Mouse (Mus musculus): Measurements from ENCODE around the gene Aoc3. TPM values are rescaled to one million over a fixed set of nuclear protein-coding genes. Genes with fewer than 3 reads are reported as not detected.

The Aoc3 gene
- 5.1 TPM in 2 replicates for polyA plus RNA-seq (2015; fragmentation: Nextera tagmentation; extraction: Ambion mirVana)

GRCm38 (mm10) chr11:101330371-101330924 is at the start of gene Aoc3:
TSS of gene Aoc3 (plus strand) at chr11:101330605.
- TF ChIP-seq EP300 (optimal IDR thresholded peaks at IDR 0.05) (no peak), CTCF (IDR thresholded peaks at IDR 0.05; ENCODE audit: low read depth) (peak; percentile 23)
- ATAC-seq (ENCODE audit: low FRiP score, low TSS enrichment), result peak; percentile 58; the same call in 1 of the 2 replicates
- Histone ChIP-seq H3K9ac (ENCODE audit: low read length) (peak within 1 kb of the TSS; percentile 41), H3K4me1 (replicated peaks; ENCODE audit: control insufficient read depth, insufficient read depth) (no peaks in the 10 kb centered on the region), H3K27me3 (ENCODE audit: control insufficient read depth, insufficient read depth, low read length) (no peaks in the 10 kb centered on the region), H3K36me3 (ENCODE audit: control insufficient read depth, insufficient read depth, low read length) (no peaks in the 10 kb centered on the region), H3K4me3 (ENCODE audit: low read depth, low read length) (peak within 1 kb of the TSS; percentile 36), H3K9me3 (ENCODE audit: control insufficient read depth, low read length) (no peaks in the 10 kb centered on the region), H3K27ac (replicated peaks) (peak within 1 kb of the TSS; percentile 88), H3K4me2 (replicated peaks; ENCODE audit: low read depth) (peak within 1 kb of the TSS; percentile 53)
- 47% methylated on average over 7 of the region's 7 CpGs for WGBS
- no peak for DNase-seq (ENCODE audit: low spot score)

- Histone ChIP-seq H3K4me2 (replicated peaks; ENCODE audit: low read depth) (no peak overlapping the region), H3K9ac (ENCODE audit: low read length) (no peak overlapping the region), H3K9me3 (ENCODE audit: control insufficient read depth, low read length) (no peaks in the 10 kb centered on the region), H3K4me3 (ENCODE audit: low read depth, low read length) (no peak overlapping the region), H3K4me1 (replicated peaks; ENCODE audit: control insufficient read depth, insufficient read depth) (peaks cover 12% of the 10 kb centered on the region; the same call in 1 of the 2 replicates), H3K36me3 (ENCODE audit: control insufficient read depth, insufficient read depth, low read length) (no peaks in the 10 kb centered on the region), H3K27me3 (ENCODE audit: control insufficient read depth, insufficient read depth, low read length) (no peaks in the 10 kb centered on the region), H3K27ac (replicated peaks) (no peak overlapping the region)
- DNase-seq (ENCODE audit: low spot score) (no peak), ATAC-seq (ENCODE audit: low FRiP score, low TSS enrichment) (no peak)
- TF ChIP-seq CTCF (IDR thresholded peaks at IDR 0.05; ENCODE audit: low read depth), result no peak
- TF ChIP-seq EP300 (optimal IDR thresholded peaks at IDR 0.05), result no peak
- 59% methylated on average over 7 of the region's 7 CpGs for WGBS
Measured at GRCm38 (mm10) chr11:101280837-101281236, 49.6 kb upstream of the Aoc3 start.

DNA sequence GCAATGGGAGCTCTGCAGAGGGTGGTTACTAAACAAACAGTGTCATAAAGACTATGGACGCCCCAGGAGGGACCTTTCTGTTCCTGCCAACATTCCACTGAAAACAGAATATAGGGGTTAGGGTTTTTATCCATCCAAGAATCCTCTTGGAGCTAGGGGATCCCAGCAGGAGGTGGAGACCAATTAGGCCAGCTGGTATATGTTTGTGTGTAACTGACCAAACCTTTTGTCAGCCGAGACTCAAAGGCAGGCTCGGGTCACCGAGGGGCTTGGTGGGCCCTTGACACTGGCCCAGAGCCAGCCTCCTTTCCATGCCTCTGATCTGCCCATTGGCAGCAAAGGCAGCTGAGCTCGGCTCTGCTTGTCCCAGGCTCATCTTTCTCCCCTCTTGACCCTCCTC is 47.5 kb upstream of the Aoc3 start:
- no peak overlapping the region for H3K27ac ChIP-seq (replicated peaks)
- no peak for DNase-seq (ENCODE audit: low spot score)
- WGBS, result 22% methylated on average over 5 of the region's 5 CpGs
- TF ChIP-seq EP300 (optimal IDR thresholded peaks at IDR 0.05), result no peak
- TF ChIP-seq CTCF (IDR thresholded peaks at IDR 0.05; ENCODE audit: low read depth), result no peak
- H3K9me3 ChIP-seq (ENCODE audit: control insufficient read depth, low read length), result no peaks in the 10 kb centered on the region
- ATAC-seq (ENCODE audit: low FRiP score, low TSS enrichment), result no peak
- H3K27me3 ChIP-seq (ENCODE audit: control insufficient read depth, insufficient read depth, low read length), result no peaks in the 10 kb centered on the region
- no peak overlapping the region for H3K9ac ChIP-seq (ENCODE audit: low read length)
- no peak overlapping the region for H3K4me3 ChIP-seq (ENCODE audit: low read depth, low read length)
- peaks cover 3% of the 10 kb centered on the region; the same call in 1 of the 2 replicates for H3K4me1 ChIP-seq (replicated peaks; ENCODE audit: control insufficient read depth, insufficient read depth)
- no peak overlapping the region for H3K4me2 ChIP-seq (replicated peaks; ENCODE audit: low read depth)
- peaks cover 5% of the 10 kb centered on the region; the same call in 1 of the 2 replicates for H3K36me3 ChIP-seq (ENCODE audit: control insufficient read depth, insufficient read depth, low read length)

- DNase-seq (ENCODE audit: low spot score), result no peak
- no peaks in the 10 kb centered on the region for H3K4me1 ChIP-seq (replicated peaks; ENCODE audit: control insufficient read depth, insufficient read depth)
- peak; percentile 74 for ATAC-seq (ENCODE audit: low FRiP score, low TSS enrichment)
- TF ChIP-seq EP300 (optimal IDR thresholded peaks at IDR 0.05) (no peak), CTCF (IDR thresholded peaks at IDR 0.05; ENCODE audit: low read depth) (no peak)
- no peaks in the 10 kb centered on the region for H3K9me3 ChIP-seq (ENCODE audit: control insufficient read depth, low read length)
- H3K4me3 ChIP-seq (ENCODE audit: low read depth, low read length), result no peak overlapping the region
- WGBS, result 61% methylated on average over 4 of the region's 4 CpGs
- no peaks in the 10 kb centered on the region for H3K27me3 ChIP-seq (ENCODE audit: control insufficient read depth, insufficient read depth, low read length)
- peaks cover 5% of the 10 kb centered on the region; the same call in 1 of the 2 replicates for H3K36me3 ChIP-seq (ENCODE audit: control insufficient read depth, insufficient read depth, low read length)
- H3K27ac ChIP-seq (replicated peaks), result 0 out of 2 replicates have a peak overlapping the region, but pooled peaks have one; percentile 10
- no peak overlapping the region for H3K4me2 ChIP-seq (replicated peaks; ENCODE audit: low read depth)
- no peak overlapping the region for H3K9ac ChIP-seq (ENCODE audit: low read length)
Measured at GRCm38 (mm10) chr11:101283805-101284204, 46.6 kb upstream of the Aoc3 start.

DNA sequence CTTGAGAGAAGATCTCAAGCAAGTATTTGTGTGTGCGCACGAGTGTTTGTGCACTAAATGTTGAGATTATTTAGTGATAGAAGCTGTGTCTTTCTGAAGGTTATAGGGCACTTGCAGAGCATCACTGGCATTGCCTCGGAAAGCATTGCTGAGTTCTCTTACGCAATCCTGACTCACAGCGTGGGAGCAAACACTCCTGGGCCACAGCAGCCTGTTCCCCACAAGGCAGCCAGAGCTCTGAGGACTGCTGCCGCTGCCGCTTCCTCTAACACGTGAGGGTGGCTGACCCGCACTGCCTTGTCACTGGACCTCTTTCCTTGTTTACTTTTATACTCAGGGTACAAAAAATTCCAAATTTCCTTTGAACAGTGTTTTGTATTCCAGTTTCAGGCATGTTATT is 43.1 kb upstream of the Aoc3 start:
- H3K36me3 ChIP-seq (ENCODE audit: control insufficient read depth, insufficient read depth, low read length), result peaks cover 23% of the 10 kb centered on the region
- DNase-seq (ENCODE audit: low spot score), result no peak
- WGBS, result 72% methylated on average over 9 of the region's 9 CpGs
- no peak overlapping the region for H3K9ac ChIP-seq (ENCODE audit: low read length)
- no peaks in the 10 kb centered on the region for H3K9me3 ChIP-seq (ENCODE audit: control insufficient read depth, low read length)
- no peaks in the 10 kb centered on the region for H3K27me3 ChIP-seq (ENCODE audit: control insufficient read depth, insufficient read depth, low read length)
- no peaks in the 10 kb centered on the region for H3K4me1 ChIP-seq (replicated peaks; ENCODE audit: control insufficient read depth, insufficient read depth)
- ATAC-seq (ENCODE audit: low FRiP score, low TSS enrichment), result no peak
- no peak overlapping the region for H3K4me2 ChIP-seq (replicated peaks; ENCODE audit: low read depth)
- no peak overlapping the region for H3K4me3 ChIP-seq (ENCODE audit: low read depth, low read length)
- TF ChIP-seq CTCF (IDR thresholded peaks at IDR 0.05; ENCODE audit: low read depth) (no peak), EP300 (optimal IDR thresholded peaks at IDR 0.05) (no peak)
- no peak overlapping the region for H3K27ac ChIP-seq (replicated peaks)

DNA sequence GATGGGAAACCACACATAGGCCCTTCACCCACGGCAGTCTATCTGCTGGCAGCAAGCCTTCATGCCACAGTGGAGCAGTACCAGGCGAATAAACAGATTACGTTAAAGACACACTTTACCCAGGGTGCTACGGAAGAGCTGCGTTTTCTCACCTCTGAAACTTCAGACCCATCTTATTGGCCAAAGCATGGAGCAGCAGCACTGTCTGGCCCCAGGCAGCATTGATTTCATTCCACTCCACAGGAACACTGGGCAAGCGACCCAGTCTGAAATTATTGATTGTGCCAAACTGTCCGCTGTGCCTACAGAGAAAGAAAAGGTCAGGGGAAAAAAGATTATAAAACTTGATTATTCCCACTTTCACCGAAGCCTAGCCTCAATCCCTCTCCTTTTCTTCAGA is 39.2 kb upstream of the Aoc3 start:
- H3K36me3 ChIP-seq (ENCODE audit: control insufficient read depth, insufficient read depth, low read length), result peaks cover 35% of the 10 kb centered on the region

More for the DNA sequence above, 39.2 kb upstream of the Aoc3 start:
- Histone ChIP-seq H3K27me3 (ENCODE audit: control insufficient read depth, insufficient read depth, low read length) (no peaks in the 10 kb centered on the region), H3K4me1 (replicated peaks; ENCODE audit: control insufficient read depth, insufficient read depth) (no peaks in the 10 kb centered on the region), H3K27ac (replicated peaks) (no peak overlapping the region), H3K9me3 (ENCODE audit: control insufficient read depth, low read length) (no peaks in the 10 kb centered on the region), H3K4me2 (replicated peaks; ENCODE audit: low read depth) (no peak overlapping the region), H3K9ac (ENCODE audit: low read length) (no peak overlapping the region), H3K4me3 (ENCODE audit: low read depth, low read length) (no peak overlapping the region)
- WGBS, result 92% methylated on average over 8 of the region's 8 CpGs
- DNase-seq (ENCODE audit: low spot score) (no peak), ATAC-seq (ENCODE audit: low FRiP score, low TSS enrichment) (no peak)
- no peak for TF ChIP-seq CTCF (IDR thresholded peaks at IDR 0.05; ENCODE audit: low read depth)
- TF ChIP-seq EP300 (optimal IDR thresholded peaks at IDR 0.05), result no peak
